Mouse (Mus musculus) layer of hippocampus, postnatal 10 days (tissue): ENCODE results near the gene Cyth3. TPM values are rescaled to one million over a fixed set of nuclear protein-coding genes. Genes with fewer than 3 reads are reported as not detected.
A peak's percentile ranks its signal among the peaks of the same experiment; 100 is the strongest.

Experiments
- DNase-seq, 2 experiments: peaks; one replicate each; pipeline ENCODE4 v3.0.0; 2021; ENCODE audit warnings: low spot score in 2 of 2
- total RNA-seq, 2 experiments: library from RNA; stranded (reverse); gene quantifications; 2 replicates each; pipeline ENCODE4 v1.2.3; 2021

Cyth3 gene
- total RNA-seq, 2 experiments from 2014 or later: 52.0 to 65.7 TPM

- no peak for DNase-seq
Measured at GRCm38 (mm10) chr5:143663074-143663687, 40.9 kb downstream of the Cyth3 start.

GRCm38 (mm10) chr5:143665561-143665960 lies 43.3 kb downstream of the Cyth3 start:
- no peak for DNase-seq

GRCm38 (mm10) chr5:143666015-143666414 lies 43.8 kb downstream of the Cyth3 start:
- DNase-seq: no peak

- DNase-seq: no peak
Measured at GRCm38 (mm10) chr5:143668884-143669283, 46.6 kb downstream of the Cyth3 start.

GRCm38 (mm10) chr5:143669393-143669792 lies 47.1 kb downstream of the Cyth3 start:
- no peak for DNase-seq

GRCm38 (mm10) chr5:143669839-143670238 lies 47.6 kb downstream of the Cyth3 start:
- DNase-seq: no peak

GRCm38 (mm10) chr5:143670740-143671415 lies 48.6 kb downstream of the Cyth3 start:
- no peak for DNase-seq

GRCm38 (mm10) chr5:143674576-143674975 lies 52.3 kb downstream of the Cyth3 start:
- DNase-seq: no peak

GRCm38 (mm10) chr5:143676218-143676985 lies 54.2 kb downstream of the Cyth3 start:
- DNase-seq: no peak

- DNase-seq: no peak
Measured at GRCm38 (mm10) chr5:143677363-143677762, 55.1 kb downstream of the Cyth3 start.

GRCm38 (mm10) chr5:143678634-143679271 lies 56.5 kb downstream of the Cyth3 start:
- DNase-seq: no peak

GRCm38 (mm10) chr5:143679654-143680053 lies 57.4 kb downstream of the Cyth3 start:
- no peak for DNase-seq

- DNase-seq: no peak
Measured at GRCm38 (mm10) chr5:143683696-143684095, 61.4 kb downstream of the Cyth3 start.

GRCm38 (mm10) chr5:143684911-143685390 lies 62.7 kb downstream of the Cyth3 start:
- DNase-seq: no peak

- DNase-seq: no peak
Measured at GRCm38 (mm10) chr5:143686456-143686855, 64.2 kb downstream of the Cyth3 start.

- no peak for DNase-seq
Measured at GRCm38 (mm10) chr5:143687589-143687988, 65.3 kb downstream of the Cyth3 start.

GRCm38 (mm10) chr5:143690392-143690791 lies 68.1 kb downstream of the Cyth3 start:
- DNase-seq: no peak

- DNase-seq: peak in 1 of 2 experiments; percentile 36
Measured at GRCm38 (mm10) chr5:143690926-143691325, 68.7 kb downstream of the Cyth3 start.

- DNase-seq: no peak
Measured at GRCm38 (mm10) chr5:143696323-143696722, 74.1 kb downstream of the Cyth3 start.

GRCm38 (mm10) chr5:143698454-143698853 lies 76.2 kb downstream of the Cyth3 start:
- no peak for DNase-seq

GRCm38 (mm10) chr5:143700247-143700646 lies 78.0 kb downstream of the Cyth3 start:
- no peak for DNase-seq

GRCm38 (mm10) chr5:143701074-143701473 lies 78.8 kb downstream of the Cyth3 start:
- DNase-seq: no peak
